ENCODE assay signal across 22 mouse cellular contexts in genomic region chr6:66921755-66922154, GRCm38 (mm10). TPM values are rescaled to one million over a fixed set of nuclear protein-coding genes. Genes with fewer than 3 reads are reported as not detected.
DNase-seq lines count a peak whose midpoint lies in the region; ATAC-seq and TF ChIP-seq lines count a peak whose summit lies in the region.
"Had no signal": no experiment of that assay in that cellular context is flagged by ENCODE, and none has a peak within 500 bp of the region (broad histone marks: within the 10 kb centered on the region; RNA-seq: fewer than 3 reads in every experiment).

No protein-coding gene starts in this region.

- H3K9ac ChIP-seq in lung, embryonic 14.5 days, result no peak overlapping the region
- H3K9ac ChIP-seq: embryonic facial prominence, embryonic 15.5 days; forebrain, embryonic 15.5 days; heart, embryonic 12.5 days; hindbrain, embryonic 14.5 days had no signal

- H3K4me1 ChIP-seq in heart, embryonic 10.5 days, result 0 out of 2 replicates have a peak, but pooled peaks cover 4% of the 10 kb centered on the region
- no peaks in the 10 kb centered on the region for H3K4me1 ChIP-seq in lung, embryonic 14.5 days (ENCODE audit: insufficient read depth)
- H3K4me1 ChIP-seq: embryonic facial prominence, embryonic 15.5 days; forebrain, embryonic 15.5 days had no signal

- no peaks in the 10 kb centered on the region for H3K27me3 ChIP-seq in heart, embryonic 10.5 days (ENCODE audit: insufficient read depth, poor library complexity, severe bottlenecking)
- no peaks in the 10 kb centered on the region for H3K27me3 ChIP-seq in lung, embryonic 14.5 days (ENCODE audit: insufficient read depth, low read length)
- H3K27me3 ChIP-seq: CH12.LX; embryonic facial prominence, embryonic 15.5 days; forebrain, embryonic 15.5 days; heart, embryonic 12.5 days; Patski had no signal

- 0 out of 2 replicates have a peak, but pooled peaks have one; percentile 39 for ATAC-seq in lung, embryonic 14.5 days (ENCODE audit: insufficient read depth)
- 0 out of 2 replicates have a peak, but pooled peaks have one; percentile 8 for ATAC-seq in granulocyte monocyte progenitor cell, adult 5-6 weeks (replicated peaks; ENCODE audit: poor library complexity, severe bottlenecking)
- no peak for ATAC-seq in activated CD4-positive, CD25-positive, alpha-beta regulatory T cell, adult 4 months
- ATAC-seq: forebrain, embryonic 15.5 days; inflammation-experienced regulatory T-cells, adult 6 months; Patski had no signal

- no peak overlapping the region for H3K27ac ChIP-seq in heart, embryonic 10.5 days
- no peak overlapping the region for H3K27ac ChIP-seq in lung, embryonic 14.5 days (ENCODE audit: low read depth)
- H3K27ac ChIP-seq: embryonic facial prominence, embryonic 15.5 days; forebrain, embryonic 15.5 days; heart, adult 2 months; hindbrain, embryonic 14.5 days had no signal

- no peak for TF ChIP-seq CTCF in lung, embryonic 14.5 days (IDR thresholded peaks at IDR 0.05; ENCODE audit: low read depth)

- H3K4me3 ChIP-seq in heart, embryonic 10.5 days, result no peak overlapping the region
- no peak overlapping the region for H3K4me3 ChIP-seq in lung, embryonic 14.5 days (ENCODE audit: low read depth, low read length)
- H3K4me3 ChIP-seq: embryonic facial prominence, embryonic 15.5 days; erythroblast, embryonic 14.5 days; forebrain, embryonic 15.5 days; heart, adult 2 months; heart, embryonic 12.5 days had no signal

- no peak overlapping the region for H3K4me2 ChIP-seq in lung, embryonic 14.5 days
- H3K4me2 ChIP-seq: embryonic facial prominence, embryonic 15.5 days; forebrain, embryonic 15.5 days; heart, embryonic 12.5 days; hindbrain, embryonic 14.5 days had no signal

- WGBS in heart, embryonic 10.5 days, result 69% methylated on average over 4 of the region's 4 CpGs
- WGBS in lung, embryonic 14.5 days, result 82% methylated on average over 4 of the region's 4 CpGs

- no peaks in the 10 kb centered on the region for H3K9me3 ChIP-seq in heart, embryonic 10.5 days
- no peaks in the 10 kb centered on the region for H3K9me3 ChIP-seq in lung, embryonic 14.5 days (ENCODE audit: low read depth, low read length)
- H3K9me3 ChIP-seq: embryonic facial prominence, embryonic 15.5 days; forebrain, embryonic 15.5 days; heart, embryonic 12.5 days had no signal

- DNase-seq in heart, embryonic 10.5 days (ENCODE audit: low spot score), result peak; percentile 41
- DNase-seq in heart, postnatal 4 days, result no peak
- DNase-seq in lung, embryonic 14.5 days, result no peak
- DNase-seq in lung, postnatal 14 days, result no peak
- DNase-seq: adrenal gland, adult 2 months; adrenal gland, postnatal 25 days; cerebellum, adult 8-10 months; cerebellum, postnatal 14 days; embryo, embryonic 11 days; gastrocnemius, postnatal 36 days; heart, adult 2 months; heart, postnatal 36 days had no signal

- no peaks in the 10 kb centered on the region for H3K36me3 ChIP-seq in heart, embryonic 10.5 days
- no peaks in the 10 kb centered on the region for H3K36me3 ChIP-seq in lung, embryonic 14.5 days (ENCODE audit: insufficient read depth)
- H3K36me3 ChIP-seq: embryonic facial prominence, embryonic 15.5 days; forebrain, embryonic 15.5 days; heart, embryonic 12.5 days had no signal

RNA-seq across cellular contexts. Expression of gene Gng12, which starts 25.6 kb away (rescaled TPM):
- polyA plus RNA-seq in heart, embryonic 10.5 days (2016; fragmentation: Nextera tagmentation; extraction: Ambion mirVana), result 60.0 and 60.9 TPM in 2 replicates
- 10 to 100 TPM; 60.9 to 63.1 TPM for total RNA-seq in heart, postnatal 4 days (2021)
- 119 and 131 TPM in 2 replicates for polyA plus RNA-seq in lung, embryonic 14.5 days (2014; fragmentation: Nextera tagmentation; extraction: Ambion mirVana)
- total RNA-seq in granulocyte monocyte progenitor cell, adult 5-6 weeks (2014; fragmentation: Nextera tagmentation), result 144 and 151 TPM in 2 replicates
- 116 and 143 TPM in 2 replicates for total RNA-seq in granulocyte monocyte progenitor cell, adult 5-6 weeks (2017)
- polyA plus RNA-seq in activated CD4-positive, CD25-positive, alpha-beta regulatory T cell, adult 4 months (2017; shearing (Covaris generic)), result 10 to 100 TPM; 21.3 to 21.7 TPM
